Mouse (Mus musculus) CD4-positive, CD25-positive, alpha-beta regulatory T cell, adult 4 months (primary cell): ENCODE results near the gene Pax1. TPM values are rescaled to one million over a fixed set of nuclear protein-coding genes. Genes with fewer than 3 reads are reported as not detected.

Source experiments
- ATAC-seq: one replicate; pipeline ENCODE4 v1.8.0; 2017
- polyA plus RNA-seq, 2 experiments: library from polyadenylated mRNA; unstranded; fragments of 100-300 nt; shearing (Covaris generic); gene quantifications; one replicate each; pipeline ENCODE4 v1.2.1; 2017

Pax1 gene
- polyA plus RNA-seq, 2 experiments from 2014 or later = not detected

- no peak for ATAC-seq
Measured at GRCm38 (mm10) chr2:147372947-147373666, 11.4 kb downstream of the Pax1 start.

GRCm38 (mm10) chr2:147373667-147374007 lies 11.9 kb downstream of the Pax1 start:
- ATAC-seq = no peak

GRCm38 (mm10) chr2:147374245-147374644 lies 12.5 kb downstream of the Pax1 start:
- no peak for ATAC-seq

GRCm38 (mm10) chr2:147375019-147375715 lies 13.4 kb downstream of the Pax1 start:
- no peak for ATAC-seq

- ATAC-seq = no peak
Measured at GRCm38 (mm10) chr2:147378934-147379333, 17.2 kb downstream of the Pax1 start.

- no peak for ATAC-seq
Measured at GRCm38 (mm10) chr2:147383373-147383772, 21.6 kb downstream of the Pax1 start.

- no peak for ATAC-seq
Measured at GRCm38 (mm10) chr2:147386949-147387348, 25.2 kb downstream of the Pax1 start.

- ATAC-seq = no peak
Measured at GRCm38 (mm10) chr2:147409323-147409722, 47.6 kb downstream of the Pax1 start.

GRCm38 (mm10) chr2:147415037-147415436 lies 53.3 kb downstream of the Pax1 start:
- no peak for ATAC-seq

- no peak for ATAC-seq
Measured at GRCm38 (mm10) chr2:147424582-147425255, 63.0 kb downstream of the Pax1 start.

- no peak for ATAC-seq
Measured at GRCm38 (mm10) chr2:147429607-147430356, 68.1 kb downstream of the Pax1 start.

GRCm38 (mm10) chr2:147433120-147433519 lies 71.4 kb downstream of the Pax1 start:
- no peak for ATAC-seq

Other genes with a start within 250 kb of the Pax1 start
- gene Nkx2-2, start 167.7 kb upstream of the Pax1 start, polyA plus RNA-seq = not detected